Mouse (Mus musculus) MEL (cell line): Measurements from ENCODE around the gene Ust.

Experiments
- BHLHE40 ChIP-seq: IDR thresholded peaks from 2 replicates; pipeline ENCODE4 v1.6.1; 2012; ENCODE audit warnings: low read depth, mild to moderate bottlenecking, inconsistent platforms, low read length, improper control_type of control experiment, borderline replicate concordance
- CTCF ChIP-seq, 3 experiments: IDR thresholded peaks in 2 of 3; conservative IDR thresholded peaks in 1 of 3; 2 replicates each; pipeline ENCODE4 v1.5.1; 2011 to 2012; ENCODE audit warnings: low read length in 3 of 3, low read depth in 2 of 3, mild to moderate bottlenecking in 2 of 3, improper control_type of control experiment in 1 of 3, inconsistent platforms in 1 of 3, mixed read lengths in 1 of 3, moderate library complexity in 1 of 3; ENCODE audit not compliant: control insufficient read depth in 1 of 3, insufficient read depth in 1 of 3, poor library complexity in 1 of 3, severe bottlenecking in 1 of 3
- E2F4 ChIP-seq: IDR thresholded peaks from 2 replicates; pipeline ENCODE4 v1.6.1; 2011; ENCODE audit warnings: low read depth, low read length, improper control_type of control experiment, borderline replicate concordance
- GABPA ChIP-seq: IDR thresholded peaks from 2 replicates; pipeline ENCODE4 v1.6.1; 2012; ENCODE audit warnings: low read depth, mild to moderate bottlenecking, inconsistent platforms, low read length, improper control_type of control experiment, moderate library complexity
- GATA1 ChIP-seq: IDR thresholded peaks from 2 replicates; pipeline ENCODE4 v1.6.1; 2011; ENCODE audit warnings: low read depth, low read length, improper control_type of control experiment
- HCFC1 ChIP-seq: IDR thresholded peaks from 2 replicates; pipeline ENCODE4 v1.6.1; 2012; ENCODE audit warnings: low read depth, mild to moderate bottlenecking, inconsistent platforms, low read length, improper control_type of control experiment, moderate library complexity
- MAFK ChIP-seq: IDR thresholded peaks from 2 replicates; pipeline ENCODE4 v1.6.1; 2011; ENCODE audit warnings: low read depth, mild to moderate bottlenecking, low read length, improper control_type of control experiment, borderline replicate concordance
- MAX ChIP-seq: IDR thresholded peaks from 2 replicates; pipeline ENCODE4 v1.6.1; 2011; ENCODE audit warnings: low read length, improper control_type of control experiment
- NELFE ChIP-seq: IDR thresholded peaks from 2 replicates; pipeline ENCODE4 v1.6.1; 2011; ENCODE audit warnings: low read depth, low read length, improper control_type of control experiment
- POLR2A ChIP-seq, 2 experiments: IDR thresholded peaks; 2 replicates each; pipeline ENCODE4 v1.6.1; 2011 to 2012; ENCODE audit warnings: low read length in 2 of 2, mild to moderate bottlenecking in 2 of 2, control low read depth in 1 of 2, improper control_type of control experiment in 1 of 2, low read depth in 1 of 2, moderate library complexity in 1 of 2; ENCODE audit not compliant: control insufficient read depth in 1 of 2, insufficient read depth in 1 of 2, poor library complexity in 1 of 2
- POLR2AphosphoS2 ChIP-seq: IDR thresholded peaks from 2 replicates; pipeline ENCODE4 v1.6.1; 2011; ENCODE audit warnings: low read length, improper control_type of control experiment
- POLR2AphosphoS5 ChIP-seq: IDR thresholded peaks from 2 replicates; pipeline ENCODE4 v1.6.1; 2012; ENCODE audit warnings: low read depth, borderline replicate concordance, mild to moderate bottlenecking, inconsistent platforms, low read length, moderate library complexity, mixed read lengths
- RAD21 ChIP-seq: IDR thresholded peaks from 2 replicates; pipeline ENCODE4 v1.6.1; 2011; ENCODE audit warnings: mild to moderate bottlenecking, low read depth, low read length, improper control_type of control experiment
- TAL1 ChIP-seq: IDR thresholded peaks from 2 replicates; pipeline ENCODE4 v1.6.1; 2012; ENCODE audit warnings: mild to moderate bottlenecking, inconsistent platforms, low read length, moderate library complexity, mixed read lengths

- TF ChIP-seq POLR2AphosphoS2 = no peak
- TF ChIP-seq CTCF (IDR thresholded peaks at IDR 0.05 in 2 of 3, conservative IDR thresholded peaks at IDR 0.05 in 1 of 3; ENCODE audit: control insufficient read depth in 1 of 3, insufficient read depth in 1 of 3, low read depth in 2 of 3, low read length in 3 of 3, poor library complexity in 1 of 3, severe bottlenecking in 1 of 3) = no peak
- TF ChIP-seq GATA1 = no peak
- TF ChIP-seq E2F4 = no peak
- no peak for TF ChIP-seq POLR2A (IDR thresholded peaks at IDR 0.05; ENCODE audit: control insufficient read depth in 1 of 2, insufficient read depth in 1 of 2, low read depth in 1 of 2, low read length in 2 of 2, poor library complexity in 1 of 2)
- TF ChIP-seq TAL1 = no peak
- no peak for TF ChIP-seq MAX
- no peak for TF ChIP-seq RAD21
- TF ChIP-seq NELFE = no peak
- no peak for TF ChIP-seq GABPA
- no peak for TF ChIP-seq MAFK
- no peak for TF ChIP-seq BHLHE40
- no peak for TF ChIP-seq POLR2AphosphoS5
- TF ChIP-seq HCFC1 = no peak
These were observed 99.1 kb downstream of the Ust start for GRCm38 (mm10) chr10:8419496-8420009.
